Comparison of ENCODE assay signal across 8 mouse cellular contexts in genomic region chr4:120667555-120667954, GRCm38 (mm10). TPM values are rescaled to one million over a fixed set of nuclear protein-coding genes. Genes with fewer than 3 reads are reported as not detected.
DNase-seq lines count a peak whose midpoint lies in the region; ATAC-seq and TF ChIP-seq lines count a peak whose summit lies in the region.

No protein-coding gene starts in this region.

- H3K4me3 ChIP-seq in kidney, postnatal 0 days (replicated peaks; ENCODE audit: low read depth, low read length) = peak overlapping the region; percentile 53
- peak overlapping the region; percentile 58 for H3K4me3 ChIP-seq in embryonic facial prominence, embryonic 13.5 days
- H3K4me3 ChIP-seq in intestine, embryonic 14.5 days (ENCODE audit: low read depth, low read length) = peak overlapping the region; percentile 48

- TF ChIP-seq CTCF in kidney, postnatal 0 days (IDR thresholded peaks at IDR 0.05; ENCODE audit: low read depth) = no peak

- DNase-seq in kidney, postnatal 0 days (ENCODE audit: low spot score) = no peak
- DNase-seq in kidney, postnatal 14 days = no peak
- DNase-seq in intestine, embryonic 14.5 days (ENCODE audit: low spot score) = no peak
- no peak for DNase-seq in embryo, embryonic 11 days
- DNase-seq in ovary, postnatal 14 days (ENCODE audit: low spot score) = no peak
- no peak for DNase-seq in gastrocnemius, postnatal 10 days

- WGBS in kidney, postnatal 0 days = 22% methylated on average over 10 of the region's 10 CpGs
- 9% methylated on average over 10 of the region's 10 CpGs for WGBS in embryonic facial prominence, embryonic 13.5 days
- WGBS in intestine, embryonic 14.5 days = 23% methylated on average over 10 of the region's 10 CpGs

- H3K4me1 ChIP-seq in kidney, postnatal 0 days (replicated peaks; ENCODE audit: insufficient read depth, low read length) = peaks cover 4% of the 10 kb centered on the region; the same call in 1 of the 2 replicates
- H3K4me1 ChIP-seq in embryonic facial prominence, embryonic 13.5 days = peaks cover 15% of the 10 kb centered on the region
- 0 out of 2 replicates have a peak, but pooled peaks cover 3% of the 10 kb centered on the region for H3K4me1 ChIP-seq in intestine, embryonic 14.5 days (replicated peaks; ENCODE audit: control insufficient read depth, insufficient read depth, low read length)

- H3K4me2 ChIP-seq in kidney, postnatal 0 days (ENCODE audit: low read length) = peak overlapping the region; percentile 99
- H3K4me2 ChIP-seq in embryonic facial prominence, embryonic 13.5 days = peak overlapping the region; percentile 100
- H3K4me2 ChIP-seq in intestine, embryonic 14.5 days (ENCODE audit: low read length) = peak overlapping the region; percentile 99

- no peak overlapping the region for H3K27ac ChIP-seq in kidney, postnatal 0 days
- H3K27ac ChIP-seq in embryonic facial prominence, embryonic 13.5 days = no peak overlapping the region
- no peak overlapping the region for H3K27ac ChIP-seq in intestine, embryonic 14.5 days (ENCODE audit: low read depth)

- H3K9ac ChIP-seq in kidney, postnatal 0 days (ENCODE audit: low read depth, low read length) = peak overlapping the region; percentile 72
- H3K9ac ChIP-seq in embryonic facial prominence, embryonic 13.5 days = peak overlapping the region; percentile 67
- peak overlapping the region; percentile 39; the same call in 1 of the 2 replicates for H3K9ac ChIP-seq in intestine, embryonic 14.5 days (ENCODE audit: low read length)

- no peak for ATAC-seq in kidney, postnatal 0 days (replicated peaks; ENCODE audit: low FRiP score, low read depth)
- ATAC-seq in embryonic facial prominence, embryonic 13.5 days (ENCODE audit: insufficient number of reproducible peaks, insufficient read depth, low FRiP score, low TSS enrichment, low read depth) = no peak
- ATAC-seq in intestine, embryonic 14.5 days (replicated peaks; ENCODE audit: low FRiP score, low TSS enrichment, low read depth) = no peak
- 0 out of 2 replicates have a peak, but pooled peaks have one; percentile 7 for ATAC-seq in monocyte, adult 5-6 weeks (replicated peaks; ENCODE audit: insufficient number of reproducible peaks, low FRiP score, low TSS enrichment, poor library complexity, severe bottlenecking)

- H3K27me3 ChIP-seq in kidney, postnatal 0 days (ENCODE audit: insufficient read depth, low read length) = no peaks in the 10 kb centered on the region
- H3K27me3 ChIP-seq in embryonic facial prominence, embryonic 13.5 days = peaks cover 59% of the 10 kb centered on the region
- peaks cover 18% of the 10 kb centered on the region for H3K27me3 ChIP-seq in intestine, embryonic 14.5 days (replicated peaks; ENCODE audit: control insufficient read depth, insufficient read depth, low read length)

- H3K36me3 ChIP-seq in kidney, postnatal 0 days (ENCODE audit: insufficient read depth, low read length) = no peaks in the 10 kb centered on the region
- no peaks in the 10 kb centered on the region for H3K36me3 ChIP-seq in embryonic facial prominence, embryonic 13.5 days
- H3K36me3 ChIP-seq in intestine, embryonic 14.5 days (ENCODE audit: control insufficient read depth, insufficient read depth, low read length) = no peaks in the 10 kb centered on the region

- no peaks in the 10 kb centered on the region for H3K9me3 ChIP-seq in kidney, postnatal 0 days (replicated peaks; ENCODE audit: low read length)
- no peaks in the 10 kb centered on the region for H3K9me3 ChIP-seq in embryonic facial prominence, embryonic 13.5 days
- H3K9me3 ChIP-seq in intestine, embryonic 14.5 days (ENCODE audit: control insufficient read depth, low read length) = no peaks in the 10 kb centered on the region

RNA-seq across cellular contexts. Expression of gene Cited4, which starts 1.2 kb away (rescaled TPM):
- 17.5 and 17.9 TPM in 2 replicates for polyA plus RNA-seq in kidney, postnatal 0 days (2015; fragmentation: Nextera tagmentation; extraction: Ambion mirVana)
- polyA plus RNA-seq in embryonic facial prominence, embryonic 13.5 days (2015; fragmentation: Nextera tagmentation; extraction: Ambion mirVana) = 1.3 and 2.7 TPM in 2 replicates
- polyA plus RNA-seq in intestine, embryonic 14.5 days (2014; fragmentation: Nextera tagmentation; extraction: Ambion mirVana) = 0.77 and 1.2 TPM in 2 replicates
- 2.3 to 15.8 TPM (median 14.1 TPM) in 3 replicates for total RNA-seq in monocyte, adult 5-6 weeks (2017)
- 10 to 100 TPM; 34.6 to 35.7 TPM for total RNA-seq in gastrocnemius, postnatal 10 days (2021)
